Mouse (Mus musculus): ENCODE measurements around the gene Ly86. TPM values are rescaled to one million over a fixed set of nuclear protein-coding genes. Genes with fewer than 3 reads are reported as not detected.

Ly86 gene
- total RNA-seq, 4 experiments from 2014 or later: 3.6 to 11.2 (median 8.0) TPM

DNA sequence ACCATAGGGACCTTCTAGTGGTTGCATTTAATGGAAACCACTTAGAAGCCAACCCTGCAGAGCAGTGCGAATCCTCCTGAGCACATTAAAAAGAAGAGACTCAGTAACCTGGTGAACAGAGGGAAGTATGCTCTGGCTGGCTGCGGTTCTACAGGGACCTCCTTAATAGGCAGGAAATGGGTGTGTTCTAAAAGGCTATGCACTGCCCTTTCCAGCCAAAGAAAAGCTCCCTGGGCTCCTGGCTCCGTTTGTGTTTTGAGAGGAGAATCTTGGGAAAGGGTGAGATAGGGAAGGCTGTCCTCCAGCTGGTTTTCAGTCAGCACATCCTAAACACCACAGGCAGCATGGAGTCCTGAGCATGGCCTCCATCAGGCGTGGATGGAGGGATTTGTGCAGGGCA is 8.9 kb downstream of the Ly86 start:
- no peak for DNase-seq

DNA sequence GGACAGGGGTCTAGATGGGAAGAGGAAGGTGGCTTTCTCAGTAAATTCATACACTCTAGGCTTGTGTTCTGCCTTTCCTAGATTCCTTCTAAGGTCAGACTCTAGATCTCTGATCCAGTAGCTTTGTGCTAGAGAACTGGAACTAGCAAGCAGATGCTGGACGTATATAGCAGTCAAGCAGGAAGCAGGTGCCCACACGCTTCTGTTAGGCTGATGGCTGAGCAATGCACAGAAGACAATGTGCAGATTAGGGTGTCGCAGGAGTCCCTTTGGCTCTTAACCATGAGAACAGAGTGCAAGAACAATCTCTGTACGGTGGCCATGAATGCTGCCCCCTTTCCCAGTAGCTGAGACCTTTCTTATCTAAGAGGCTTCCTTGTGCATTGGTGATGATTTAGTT is 9.4 kb downstream of the Ly86 start:
- DNase-seq: no peak

DNA sequence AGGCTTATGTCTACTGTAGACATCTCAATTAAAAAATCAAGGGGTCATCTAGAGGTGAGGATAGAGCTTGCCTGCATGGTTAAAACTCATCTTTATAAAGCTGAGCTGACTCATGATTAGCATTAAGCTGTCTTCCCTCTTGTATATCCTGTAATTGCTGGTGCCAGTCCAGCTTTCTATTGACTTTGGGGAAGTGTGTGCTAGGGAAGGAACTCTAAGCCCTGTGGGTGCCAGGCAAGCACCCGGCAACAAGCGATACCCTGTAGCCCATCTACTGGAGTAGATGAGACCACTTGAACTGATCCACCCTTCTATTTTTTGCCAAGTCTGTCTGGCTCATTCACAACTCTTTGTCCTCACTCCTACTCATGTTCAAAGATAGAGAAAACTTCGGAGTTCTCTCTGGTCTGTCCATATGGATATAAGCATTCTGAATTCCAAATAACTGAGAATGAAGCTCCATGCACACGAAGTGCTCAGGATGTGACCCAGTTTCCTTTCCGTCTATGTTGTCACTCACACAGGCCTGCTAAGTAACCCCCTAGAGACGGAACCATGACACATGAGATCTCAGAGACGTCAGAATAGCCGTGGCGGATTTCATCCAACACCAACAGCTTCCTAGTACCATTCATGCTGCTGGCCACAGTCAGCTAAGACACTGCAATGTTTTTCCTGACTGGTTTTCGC is 10.8 kb downstream of the Ly86 start:
- no peak for DNase-seq

DNA sequence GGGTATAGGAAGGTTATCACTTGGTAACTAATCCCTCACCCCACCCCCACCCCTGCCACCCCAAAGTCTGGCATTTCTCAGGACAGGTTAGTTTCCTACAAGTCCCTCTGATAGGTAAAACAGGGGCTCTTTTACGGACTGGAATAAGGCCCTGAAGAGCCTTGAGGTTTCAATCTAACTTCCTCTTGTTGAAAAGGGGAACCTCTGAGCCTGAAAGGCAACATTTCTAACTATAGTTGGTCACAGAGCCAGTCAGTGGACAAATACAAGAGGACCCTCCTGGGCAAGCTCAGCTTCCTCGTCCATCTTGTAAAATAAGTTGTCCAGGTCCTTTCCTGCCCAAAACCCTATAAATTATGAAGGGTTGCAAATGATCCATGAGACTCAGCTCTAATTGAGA is 11.5 kb downstream of the Ly86 start:
- no peak for DNase-seq

DNA sequence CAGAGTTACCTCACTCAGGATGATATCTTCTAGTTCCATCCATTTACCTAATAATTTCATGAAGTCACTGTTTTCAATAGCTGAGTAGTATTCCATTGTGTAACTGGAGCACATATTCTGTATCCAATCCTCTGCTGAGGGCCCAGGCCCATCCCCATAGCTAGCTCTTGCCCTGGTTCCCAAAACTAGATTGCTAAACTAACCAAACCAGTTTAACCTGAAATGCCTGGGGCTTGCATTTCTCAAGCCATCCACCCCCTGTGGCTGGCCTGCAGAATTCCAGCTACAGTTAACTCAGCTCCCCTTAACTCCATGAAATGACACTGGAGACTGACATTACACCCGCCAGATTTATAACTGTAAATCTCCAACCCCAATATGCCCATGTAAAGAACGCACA is 13.1 kb downstream of the Ly86 start:
- DNase-seq: no peak

DNA sequence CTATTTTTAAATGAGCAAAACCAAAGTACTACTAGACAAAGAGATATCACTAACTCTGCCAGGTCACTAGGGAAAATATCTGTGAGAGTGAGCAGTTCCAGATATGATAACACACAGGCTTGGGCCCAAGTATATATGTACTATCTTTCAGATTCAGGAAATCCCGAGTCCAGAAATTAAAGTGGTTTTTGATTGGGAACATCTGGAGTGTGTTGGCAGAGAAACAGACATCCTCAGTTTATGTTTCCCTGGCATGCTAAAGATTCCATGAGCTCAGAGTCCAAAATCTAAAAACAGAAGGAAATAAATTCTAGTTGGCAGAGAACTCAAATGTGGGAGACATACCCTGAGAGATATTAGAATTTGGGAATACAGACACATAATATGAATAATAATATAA is 16.2 kb downstream of the Ly86 start:
- DNase-seq: no peak

DNA sequence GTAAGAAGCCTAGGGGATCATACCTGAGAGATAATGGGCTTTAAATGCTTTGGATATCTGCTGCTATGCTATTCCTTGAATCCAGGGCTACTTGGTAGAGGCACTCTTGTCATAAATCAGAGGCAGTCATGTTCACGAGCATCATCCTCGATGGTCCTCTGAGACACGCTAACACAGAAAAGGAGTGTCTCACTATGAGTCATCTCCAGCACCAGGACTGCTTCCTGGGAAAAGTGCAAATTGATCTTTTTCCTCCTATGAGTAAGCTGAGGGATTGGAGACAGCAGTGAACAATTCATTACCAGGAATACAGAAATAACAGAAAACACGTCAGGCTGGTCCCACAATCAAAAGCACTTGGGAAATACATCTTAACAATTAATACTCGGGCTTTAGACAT is 19.3 kb downstream of the Ly86 start:
- no peak for DNase-seq

DNA sequence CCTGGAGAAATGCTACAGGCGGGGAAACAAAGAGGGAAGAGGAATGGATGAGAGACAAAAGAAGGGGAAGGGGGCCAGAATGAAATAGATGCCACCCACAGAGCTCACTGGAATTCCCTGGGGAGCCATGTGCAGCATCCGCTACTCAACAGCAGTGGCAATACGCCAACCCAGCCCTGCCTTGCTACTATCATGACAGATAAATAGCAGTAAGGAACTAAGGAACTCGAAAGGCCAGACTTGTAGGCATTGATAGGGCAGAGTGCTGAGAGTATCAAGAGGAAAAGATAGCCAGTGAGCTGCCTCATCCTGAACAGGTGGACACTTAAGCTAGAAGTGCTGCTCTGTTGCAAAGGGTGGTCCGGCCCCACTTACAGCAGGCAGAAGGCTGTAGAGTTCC is 31.4 kb downstream of the Ly86 start:
- no peak for DNase-seq

DNA sequence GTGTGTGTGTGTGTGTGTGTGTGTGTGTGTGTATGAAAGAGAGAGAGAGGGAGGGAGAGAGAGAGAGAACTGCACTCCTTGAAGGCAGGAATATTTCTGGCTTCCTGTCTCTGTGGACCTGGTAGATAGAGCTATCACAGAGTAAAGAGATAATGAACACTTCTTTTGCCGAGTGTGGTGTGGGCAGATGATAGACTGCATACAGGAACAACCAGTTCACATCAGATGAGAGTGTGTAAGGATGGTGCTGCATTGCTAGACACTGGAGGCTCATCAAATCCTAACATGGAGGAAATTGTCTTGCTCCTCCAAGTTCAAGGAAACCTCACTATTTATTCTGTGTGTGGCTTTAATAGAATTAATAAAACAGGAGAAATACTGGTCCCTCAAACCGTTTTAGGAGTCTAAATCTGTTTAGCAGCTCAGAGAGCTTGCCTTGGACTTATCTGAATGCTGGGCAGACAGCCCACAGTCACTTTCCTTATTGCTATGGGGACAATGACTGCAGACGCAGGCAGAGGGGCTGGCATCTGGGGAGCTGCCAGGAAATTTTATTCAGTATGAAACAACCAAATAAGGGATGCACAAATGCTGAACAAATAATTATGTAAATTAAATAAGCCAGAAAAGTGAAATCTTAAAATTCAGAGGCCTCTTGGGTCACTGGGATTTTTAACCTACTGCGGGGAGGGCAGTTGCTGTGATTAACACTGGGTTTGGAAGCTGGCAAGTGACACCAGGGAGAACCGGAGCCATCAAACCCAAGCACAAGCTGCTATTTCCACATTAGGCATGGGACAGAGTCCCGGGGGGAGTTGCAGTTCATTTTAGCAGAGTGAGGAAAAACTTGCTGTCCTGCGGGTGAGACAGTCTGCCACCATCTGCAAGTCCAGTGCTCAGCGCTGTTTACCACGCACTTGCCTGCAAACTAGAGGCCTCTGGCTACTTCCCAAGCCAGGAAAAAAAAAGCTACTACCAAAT is 43.5 kb downstream of the Ly86 start:
- DNase-seq: peak; percentile 9

DNA sequence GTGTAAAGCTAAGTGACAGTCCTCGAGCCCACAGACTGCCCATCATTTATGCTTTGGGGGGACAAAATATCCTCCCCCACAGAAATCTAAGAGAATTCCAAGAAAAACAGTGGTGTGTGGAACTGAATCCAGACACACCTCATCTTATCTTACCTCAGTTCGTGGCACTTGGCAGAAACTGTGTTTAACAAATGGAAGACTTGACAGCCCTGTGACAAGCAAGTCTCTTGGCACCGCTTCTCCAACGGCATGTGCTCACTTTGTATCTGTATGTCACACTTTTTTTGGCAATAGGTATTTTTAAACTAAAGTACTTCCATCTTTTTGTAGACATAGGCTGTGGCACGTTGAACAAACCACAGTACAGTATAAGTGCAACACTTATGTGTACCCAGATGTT is 44.3 kb downstream of the Ly86 start:
- DNase-seq: no peak

DNA sequence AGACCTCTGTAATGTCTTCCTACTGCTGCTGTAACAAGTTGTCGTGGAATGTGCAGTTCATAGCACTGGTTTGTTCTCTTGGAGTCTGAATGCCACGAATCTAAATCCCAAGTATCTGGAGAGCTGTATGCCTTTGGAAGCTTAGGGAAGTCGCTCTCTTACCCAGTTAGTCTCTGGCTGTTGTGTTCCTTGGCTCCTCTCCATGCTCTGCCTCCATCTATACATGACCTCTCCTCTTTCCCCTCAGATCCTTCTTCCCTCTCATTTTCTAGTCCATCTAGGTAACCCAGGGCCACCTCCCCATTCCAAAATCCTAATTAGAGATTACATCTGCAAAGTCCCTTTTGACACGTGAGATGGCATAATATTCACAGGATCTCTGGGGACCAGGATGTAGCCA is 53.8 kb downstream of the Ly86 start:
- no peak for DNase-seq

DNA sequence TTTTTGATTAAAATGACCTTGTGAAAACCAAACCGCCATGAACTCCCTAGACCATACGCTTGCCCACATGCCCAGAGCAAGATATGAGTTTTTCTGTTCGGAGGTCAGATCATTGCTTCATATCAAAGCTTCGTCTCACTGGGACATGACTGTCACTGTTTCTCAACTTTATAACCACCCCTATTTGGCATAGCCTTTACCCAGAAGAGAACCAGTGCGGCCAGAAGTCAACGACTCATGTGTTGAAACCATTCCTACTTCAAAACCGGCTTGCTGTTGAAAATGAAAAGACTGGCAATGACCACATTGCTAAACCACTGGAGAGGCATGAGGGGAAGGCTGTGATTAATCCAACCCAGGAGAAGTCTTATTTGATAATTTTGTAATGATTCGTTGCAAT is 54.3 kb downstream of the Ly86 start:
- no peak for DNase-seq

DNA sequence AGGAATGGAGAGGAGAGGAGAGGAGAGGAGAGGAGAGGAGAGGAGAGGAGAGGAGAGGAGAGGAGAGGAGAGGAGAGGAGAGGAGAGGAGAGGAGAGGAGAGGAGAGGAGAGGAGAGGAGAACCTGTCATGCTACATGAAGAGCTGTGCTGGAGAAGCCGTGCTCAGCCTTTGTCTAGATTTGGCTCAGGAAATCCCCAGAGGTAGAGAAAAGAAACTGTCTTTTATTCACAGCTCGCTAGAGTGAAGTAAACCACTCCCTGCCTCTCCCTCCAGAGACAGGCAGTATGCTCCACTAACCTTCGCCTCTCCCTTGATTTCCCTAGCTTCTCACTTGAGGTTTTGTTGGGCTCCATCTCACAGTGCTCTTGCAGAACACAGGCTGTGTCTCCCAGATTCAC is 57.4 kb downstream of the Ly86 start:
- no peak for DNase-seq

DNA sequence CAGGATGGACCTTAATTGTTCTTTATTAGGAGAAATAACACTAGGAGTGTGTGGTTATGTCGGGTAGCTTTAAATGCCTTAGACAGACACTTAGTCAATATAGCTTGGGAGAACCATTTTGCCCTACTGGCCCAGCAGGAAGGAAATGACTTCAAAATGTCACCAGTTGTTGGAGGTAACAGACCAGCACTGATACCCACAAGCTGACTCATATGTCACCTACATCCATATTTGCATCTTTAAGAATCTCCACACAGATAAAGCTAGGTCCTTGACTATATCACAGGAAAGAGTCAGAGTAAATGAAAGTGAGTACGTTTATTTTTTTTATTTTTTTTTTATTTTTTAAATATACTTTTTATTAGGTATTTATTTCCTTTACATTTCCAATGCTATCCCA is 58.7 kb downstream of the Ly86 start:
- DNase-seq: no peak

DNA sequence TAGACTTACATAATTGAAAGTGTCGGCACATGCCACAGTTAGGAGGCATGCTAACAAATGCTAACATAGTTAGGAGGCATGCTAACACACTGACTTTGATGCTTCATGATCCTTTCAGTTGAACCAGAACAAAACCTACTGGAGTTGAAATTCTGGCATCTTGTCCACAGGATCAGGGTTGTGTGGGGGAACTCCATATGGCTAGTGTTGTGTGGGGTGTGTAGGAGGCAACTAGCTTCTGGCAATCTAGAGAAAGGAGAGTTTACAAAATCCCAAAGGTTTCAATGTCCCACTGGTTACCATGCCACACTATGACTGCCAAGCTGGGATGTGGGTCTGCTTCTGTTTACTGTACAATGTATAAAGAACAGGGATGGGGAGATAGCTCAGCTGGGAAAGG is 70.7 kb downstream of the Ly86 start:
- no peak for DNase-seq

DNA sequence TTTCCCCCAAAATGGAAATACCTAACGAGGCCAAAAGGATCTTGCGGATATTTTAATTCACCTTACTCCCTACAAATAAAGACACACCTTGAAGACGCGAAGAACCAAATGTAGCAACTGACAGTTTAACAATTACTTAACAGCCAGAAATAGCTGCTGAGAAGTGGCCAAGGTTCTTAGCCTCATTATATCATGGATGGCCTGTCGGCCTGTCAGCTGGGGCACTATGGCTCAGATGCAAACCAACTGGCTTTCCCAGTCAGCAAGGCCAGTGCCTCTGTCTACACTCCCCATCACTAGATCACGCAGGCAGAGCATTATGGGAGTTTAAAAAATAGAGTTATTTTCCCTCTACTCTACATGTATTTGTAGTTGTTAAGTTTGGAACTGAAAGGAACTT is 78.4 kb downstream of the Ly86 start:
- DNase-seq: no peak

DNA sequence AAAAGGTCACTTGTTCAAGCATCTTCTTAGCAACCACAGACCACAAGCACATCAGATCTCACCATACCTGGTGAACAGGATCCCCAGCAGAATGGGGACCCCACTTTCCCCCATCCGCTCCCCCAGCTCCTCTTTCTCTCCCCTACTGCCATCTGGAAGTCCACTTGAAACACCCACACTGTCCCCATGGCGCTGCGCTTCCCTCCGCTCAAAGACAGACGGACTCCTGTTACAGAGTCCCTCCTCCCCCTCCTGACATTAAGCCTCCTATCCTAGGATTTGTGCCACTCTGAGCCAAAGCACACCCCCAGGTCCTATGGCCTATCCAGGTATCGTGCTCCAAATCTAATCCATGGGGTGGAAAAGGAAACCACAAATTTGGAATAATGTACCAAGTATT is 79.9 kb downstream of the Ly86 start:
- DNase-seq: no peak

DNA sequence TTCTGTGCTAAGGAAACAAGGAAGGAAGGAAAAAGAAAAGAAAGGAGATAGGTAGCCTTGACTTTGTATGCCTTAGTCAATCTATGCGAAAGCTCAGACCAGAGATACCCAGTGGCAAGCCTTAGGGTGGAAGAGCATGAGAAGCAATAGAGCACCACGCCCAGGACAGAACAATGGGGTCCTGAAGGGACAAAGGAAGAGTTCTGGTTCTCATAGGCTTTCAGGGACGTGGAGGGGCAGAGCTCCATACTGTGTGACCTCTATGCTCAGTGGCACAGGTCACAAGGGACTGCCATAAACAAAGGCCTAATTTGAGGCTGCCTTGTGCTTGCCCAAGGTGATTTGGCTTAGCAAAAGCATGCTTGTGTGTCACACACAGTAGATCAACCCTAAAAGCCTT is 80.4 kb downstream of the Ly86 start:
- DNase-seq: no peak

DNA sequence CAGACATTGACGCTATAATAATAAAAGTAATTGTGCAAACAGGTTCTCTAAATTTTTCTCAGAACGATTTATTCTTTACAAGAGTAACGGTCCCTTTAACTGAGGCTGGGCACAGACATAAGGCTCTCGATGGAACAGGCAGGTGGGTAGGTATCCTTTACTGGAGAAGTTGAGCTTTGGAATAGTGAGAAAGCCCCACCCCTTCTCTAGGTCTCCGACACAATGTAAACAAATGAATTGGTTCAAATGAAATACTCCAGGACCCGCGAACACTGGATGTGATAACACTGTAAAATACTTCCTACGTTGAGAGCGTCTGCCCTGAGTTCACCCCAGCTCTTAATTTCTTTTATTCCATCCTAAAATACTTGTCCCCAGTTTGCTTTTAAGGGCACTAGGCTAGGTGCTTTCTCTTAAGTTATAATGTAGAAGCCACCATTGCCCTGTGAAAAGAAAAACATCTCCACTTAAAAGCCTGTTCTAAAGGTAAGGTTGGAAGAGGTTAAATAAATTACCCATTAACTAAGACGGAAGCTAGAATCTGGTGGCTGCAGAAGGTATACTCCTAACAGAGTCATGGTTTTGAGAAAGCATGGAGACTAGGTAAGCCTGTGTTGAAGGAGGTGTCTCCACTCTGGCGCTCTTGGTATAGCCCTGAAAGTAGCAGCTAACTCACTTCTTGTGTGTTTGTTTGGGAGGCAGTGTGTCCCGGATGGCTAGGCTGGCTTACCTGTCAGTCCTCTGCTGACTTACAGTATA is 81.7 kb downstream of the Ly86 start:
- DNase-seq: no peak

DNA sequence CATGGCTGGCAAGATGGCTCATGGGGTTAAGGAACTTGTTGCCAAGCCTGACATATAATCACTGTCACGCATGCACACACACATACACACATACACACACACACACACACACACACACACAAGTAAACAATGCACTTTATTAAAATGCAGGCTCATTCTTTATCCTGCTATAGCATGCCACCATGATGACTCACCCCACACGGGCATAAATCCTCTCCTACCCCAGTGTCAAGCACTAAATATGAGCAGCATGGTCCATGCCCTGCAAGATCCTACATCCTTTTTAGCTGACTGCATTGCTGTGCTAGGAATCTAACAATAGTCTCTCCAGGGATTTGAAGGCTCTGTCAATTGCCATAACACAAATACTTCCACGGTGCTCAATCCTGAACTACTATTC is 83.5 kb downstream of the Ly86 start:
- DNase-seq: no peak

DNA sequence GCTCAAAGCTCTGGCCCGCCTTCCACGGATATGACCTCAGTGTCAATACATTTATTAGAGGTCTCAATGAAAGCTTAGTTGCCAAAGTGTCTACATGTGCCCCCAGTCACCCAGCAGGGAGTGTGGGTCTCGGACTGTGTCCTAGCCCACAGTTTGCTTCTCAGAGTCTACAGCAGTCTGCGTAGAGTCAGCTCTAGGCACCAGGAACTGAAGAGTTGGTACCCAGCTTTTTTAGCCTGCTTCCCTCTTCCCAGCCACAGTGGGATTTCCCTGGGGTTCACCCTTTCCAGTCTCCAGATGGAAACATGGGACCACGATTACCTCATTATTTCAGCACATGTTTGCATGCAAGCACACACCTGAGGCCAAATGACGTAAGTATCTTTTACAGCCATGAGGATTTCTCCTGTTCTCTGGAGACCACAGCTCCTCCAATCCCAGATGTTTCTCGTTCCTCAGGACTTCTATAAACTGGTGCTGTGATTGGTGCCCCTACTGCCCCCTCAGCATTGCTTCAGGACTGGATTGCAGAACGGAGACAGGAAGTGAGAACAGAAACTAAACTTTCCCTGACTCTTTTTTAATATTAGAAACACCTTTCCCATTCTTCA is 84.8 kb downstream of the Ly86 start:
- DNase-seq: no peak

DNA sequence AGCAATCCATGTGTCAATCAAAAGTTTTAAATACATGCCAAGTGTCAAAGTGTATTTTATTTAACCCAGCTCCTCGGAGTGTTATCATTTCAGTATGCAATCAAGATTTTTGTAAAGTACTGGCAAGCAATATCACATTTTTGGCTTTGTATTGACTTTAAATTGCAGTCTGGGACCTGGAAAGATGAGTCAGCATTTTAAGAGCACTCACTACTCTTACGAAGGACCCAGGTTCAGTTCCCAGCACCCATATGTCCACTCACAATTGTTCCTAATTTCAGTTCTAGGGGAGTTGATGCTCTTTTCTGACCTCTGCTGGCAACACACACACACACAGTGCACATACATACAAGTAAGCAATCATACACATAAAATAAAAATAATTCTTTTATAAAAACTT is 86.7 kb downstream of the Ly86 start:
- no peak for DNase-seq

DNA sequence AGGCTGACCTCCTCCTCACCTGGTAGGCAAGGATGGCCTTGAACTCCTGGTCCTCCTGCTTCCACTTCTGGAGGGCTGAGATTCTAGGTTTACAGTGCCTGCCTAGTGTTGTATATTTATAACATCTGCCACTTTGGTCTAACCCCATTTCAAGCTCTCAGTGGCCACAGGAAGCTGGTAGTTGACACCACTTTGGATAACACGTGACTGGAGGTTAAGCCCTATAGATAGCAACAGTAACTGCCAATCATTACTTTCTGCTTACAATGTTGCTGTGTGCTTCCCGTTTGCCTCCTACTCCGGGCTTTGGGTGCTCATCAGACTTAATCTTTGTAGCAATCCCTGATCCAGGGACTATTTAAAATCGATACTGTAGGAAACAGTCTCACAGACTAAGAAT is 87.6 kb downstream of the Ly86 start:
- DNase-seq: no peak

Data from adrenal gland, adult 8-10 months (tissue).